Mouse (Mus musculus) Patski (cell line): Measurements from ENCODE around the gene Atp6v0a1. TPM values are rescaled to one million over a fixed set of nuclear protein-coding genes. Genes with fewer than 3 reads are reported as not detected.
"Not testable (repeated sequence)": the region's sequence is repeated elsewhere in the genome, so short reads cannot be mapped to it uniquely, and the experiment has no call there.

Experiments used
- ATAC-seq: fragments of 100-300 bp; one replicate; pipeline ENCODE4 v1.8.0; 2021
- CTCF ChIA-PET: fragments of 350-600 bp; sonication (Branson Sonifier 250); formaldehyde crosslinking; loops from one replicate; lab custom pipeline; 2022; ENCODE audit warnings: inconsistent platforms; lab: Charles Lee
- POLR2A ChIA-PET: fragments of 350-600 bp; sonication (Branson Sonifier 250); formaldehyde crosslinking; loops from one replicate; lab custom pipeline; 2022; ENCODE audit warnings: antibody characterized with exemption, inconsistent platforms; lab: Charles Lee
- DNase-seq: peaks from one replicate; pipeline ENCODE4 v3.0.0-alpha.2; 2011; ENCODE audit warnings: low read depth, low spot score
- H3K27me3 ChIP-seq: fragments of 371-371 bp; one replicate; pipeline ENCODE4 v1.5.1; 2021
- CTCF ChIP-seq: fragments of 100-300 bp; IDR thresholded peaks from one replicate; pipeline ENCODE4 v1.5.1; 2021
- in situ Hi-C: fragments of 300-500 bp; cut with MboI; formaldehyde crosslinking; loops from 3 replicates; pipeline ENCODE4 v1.11.1; 2018; ENCODE audit warnings: low pct_unique_long_range_greater_than_20kb, mixed read lengths
- polyA plus RNA-seq: library from polyadenylated mRNA; unstranded; gene quantifications from one replicate; pipeline ENCODE4 v1.2.3, GENCODE M21; 2021

Atp6v0a1 gene
- polyA plus RNA-seq, 1 experiment from 2014 or later, result 141 TPM

GRCm38 (mm10) chr11:100993437-100993836 lies 15.8 kb upstream of the Atp6v0a1 start:
- no peaks in the 10 kb centered on the region for H3K27me3 ChIP-seq
- POLR2A ChIA-PET, result interaction anchor here (0.7 kb wide), 1 partner anchor 10 kb away, joined by 3 read pairs; no protein-coding TSS in a partner anchor
- TF ChIP-seq CTCF, result no peak
- DNase-seq, result no peak
- CTCF ChIA-PET, result interaction anchor here (1.2 kb wide), 1 partner anchor 13 kb away, joined by 3 read pairs; no protein-coding TSS in a partner anchor
- ATAC-seq, result no peak
- in situ Hi-C loops, result no loop called here

GRCm38 (mm10) chr11:100994233-100994632 lies 15.0 kb upstream of the Atp6v0a1 start:
- H3K27me3 ChIP-seq, result no peaks in the 10 kb centered on the region
- ChIA-PET CTCF (interaction anchor here (1.2 kb wide), 1 partner anchor 12 kb away, joined by 3 read pairs; no protein-coding TSS in a partner anchor), POLR2A (no interaction called here)
- DNase-seq (no peak), ATAC-seq (no peak)
- TF ChIP-seq CTCF, result no peak
- in situ Hi-C loops, result no loop called here

GRCm38 (mm10) chr11:100994655-100995054 lies 14.6 kb upstream of the Atp6v0a1 start:
- in situ Hi-C loops, result no loop called here
- ATAC-seq, result no peak
- TF ChIP-seq CTCF, result no peak
- no peaks in the 10 kb centered on the region for H3K27me3 ChIP-seq
- POLR2A ChIA-PET, result no interaction called here
- no peak for DNase-seq
- CTCF ChIA-PET, result no interaction called here

- in situ Hi-C loops, result no loop called here
- no peak for ATAC-seq
- DNase-seq, result no peak
- ChIA-PET POLR2A (no interaction called here), CTCF (no interaction called here)
- H3K27me3 ChIP-seq, result no peaks in the 10 kb centered on the region
- TF ChIP-seq CTCF, result no peak
Observed at GRCm38 (mm10) chr11:100996501-100996900, 12.8 kb upstream of the Atp6v0a1 start.

GRCm38 (mm10) chr11:100998836-100999235 lies 10.4 kb upstream of the Atp6v0a1 start:
- ChIA-PET CTCF (interaction anchor here (1.3 to 1.5 kb wide), 3 partner anchors 11 to 49 kb away, joined by 3 to 4 read pairs (median 4); no protein-coding TSS in a partner anchor), POLR2A (interaction anchor here (2.0 kb wide), 1 partner anchor 11 kb away, joined by 8 read pairs; the partner anchor contains the start of gene Atp6v0a1)
- TF ChIP-seq CTCF, result no peak
- DNase-seq, result no peak
- no peaks in the 10 kb centered on the region for H3K27me3 ChIP-seq
- no peak for ATAC-seq
- in situ Hi-C loops, result no loop called here

GRCm38 (mm10) chr11:100999254-100999653 lies 10.0 kb upstream of the Atp6v0a1 start:
- H3K27me3 ChIP-seq, result no peaks in the 10 kb centered on the region
- ATAC-seq (no peak), DNase-seq (no peak)
- no peak for TF ChIP-seq CTCF
- POLR2A ChIA-PET, result interaction anchor here (2.0 kb wide), 1 partner anchor 11 kb away, joined by 8 read pairs; the partner anchor contains the start of gene Atp6v0a1
- in situ Hi-C loops, result no loop called here
- CTCF ChIA-PET, result interaction anchor here (1.3 to 1.5 kb wide), 3 partner anchors 11 to 49 kb away, joined by 3 to 4 read pairs (median 4); no protein-coding TSS in a partner anchor

- in situ Hi-C loops, DNase-seq, H3K27me3 ChIP-seq, ATAC-seq: not testable (repeated sequence)
- ChIA-PET CTCF (interaction anchor here (2.4 kb wide), 1 partner anchor 8 kb away, joined by 6 read pairs; no protein-coding TSS in a partner anchor), POLR2A (interaction anchor here (0.7 kb wide), 1 partner anchor 27 kb away, joined by 3 read pairs; no protein-coding TSS in a partner anchor)
Observed at GRCm38 (mm10) chr11:101001875-101002552, 7.2 kb upstream of the Atp6v0a1 start.

GRCm38 (mm10) chr11:101003025-101003685 lies 6.1 kb upstream of the Atp6v0a1 start:
- no peak for TF ChIP-seq CTCF
- DNase-seq (peak; percentile 81), ATAC-seq (peak; percentile 85)
- in situ Hi-C loops, result no loop called here
- POLR2A ChIA-PET, result no interaction called here
- CTCF ChIA-PET, result interaction anchor here (1.2 to 1.3 kb wide), 2 partner anchors 15 to 46 kb away, joined by 3 to 4 read pairs; no protein-coding TSS in a partner anchor
- no peaks in the 10 kb centered on the region for H3K27me3 ChIP-seq

GRCm38 (mm10) chr11:101008206-101009045 lies 826 bp upstream of the Atp6v0a1 start:
- CTCF ChIA-PET, result interaction anchor here (0.6 to 1.8 kb wide), 3 partner anchors 25 to 59 kb away, joined by 3 to 7 read pairs (median 4); no protein-coding TSS in a partner anchor
- in situ Hi-C loops, result no loop called here

More at GRCm38 (mm10) chr11:101008206-101009045, 826 bp upstream of the Atp6v0a1 start:
- ATAC-seq, result no peak
- TF ChIP-seq CTCF, result no peak
- no peaks in the 10 kb centered on the region for H3K27me3 ChIP-seq
- DNase-seq, result peak; percentile 69
- POLR2A ChIA-PET, result interaction anchor here (0.7 to 2.1 kb wide), 10 partner anchors 10 to 236 kb away, joined by 3 to 8 read pairs (median 4); no protein-coding TSS in a partner anchor
